Mouse (Mus musculus) kidney, adult 8-10 months (tissue): Measurements from ENCODE around the gene Foxd4.

ENCODE experiments used
- DNase-seq, 2 experiments: peaks; one replicate each; pipeline ENCODE4 v3.0.0; 2022

Foxd4 gene

DNA sequence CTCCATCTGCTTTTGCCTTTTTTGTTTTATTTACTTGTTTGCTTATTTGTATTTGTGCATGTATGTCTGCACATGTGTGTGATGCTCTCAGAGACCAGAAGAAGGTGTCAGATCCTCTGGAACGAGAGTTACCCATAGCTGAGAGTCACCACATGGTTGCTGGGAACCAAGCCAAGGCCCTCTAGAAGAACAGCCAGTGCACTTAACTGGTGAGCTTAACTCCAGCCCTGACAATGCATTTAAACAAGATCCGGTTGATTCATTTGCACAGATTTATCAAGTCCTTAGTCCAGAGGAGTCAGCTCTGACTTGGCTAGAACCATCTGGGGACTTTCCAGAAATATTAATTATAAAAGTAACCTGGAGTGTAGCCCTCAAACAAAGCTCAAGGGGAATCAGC lies 27.1 kb downstream of the Foxd4 start:
- DNase-seq = no peak

- DNase-seq = peak; percentile 14 to 56
These were observed 29.9 kb downstream of the Foxd4 start for GRCm38 (mm10) chr19:24871037-24871635.

GRCm38 (mm10) chr19:24865436-24865835 lies 35.6 kb downstream of the Foxd4 start:
- DNase-seq = no peak

- DNase-seq = no peak
These were observed 39.2 kb downstream of the Foxd4 start, which contains the start of gene Pgm5 for GRCm38 (mm10) chr19:24861612-24862451. TSS of gene Pgm5 (minus strand) at chr19:24861855.

DNA sequence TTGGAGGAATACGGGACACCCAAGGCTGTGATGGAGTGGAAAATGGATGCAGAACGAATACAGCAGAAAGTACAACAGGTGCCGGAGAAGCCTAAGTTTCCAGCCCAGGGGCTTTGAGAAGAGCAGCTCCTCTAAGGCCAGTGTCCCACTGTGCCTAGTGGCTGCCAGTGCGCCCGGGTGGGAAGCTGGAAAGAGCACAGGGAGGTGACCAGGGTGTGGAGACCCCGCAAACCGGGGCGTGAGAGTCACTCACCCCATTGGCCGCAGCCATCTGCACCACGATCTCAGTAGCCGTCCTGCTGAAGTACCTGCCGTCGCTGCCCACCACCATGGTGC lies 39.8 kb downstream of the Foxd4 start:
- no peak for DNase-seq

- DNase-seq = no peak
These were observed 49.3 kb downstream of the Foxd4 start for GRCm38 (mm10) chr19:24851456-24852315.
